Mouse (Mus musculus): ENCODE results near the gene 9530077C05Rik.

- no peak for TF ChIP-seq CTCF (IDR thresholded peaks at IDR 0.05)
- TF ChIP-seq EP300 (IDR thresholded peaks at IDR 0.05), result no peak
Measured at GRCm38 (mm10) chr9:22402001-22402400, 9.3 kb upstream of the 9530077C05Rik start.
